Mouse (Mus musculus) frontal cortex, postnatal 25 days (tissue): ENCODE data around the gene Igsf10.

Source experiments
- DNase-seq, 2 experiments: peaks; one replicate each; pipeline ENCODE4 v3.0.0; 2022; ENCODE audit warnings: low spot score in 2 of 2

Igsf10 gene

DNA sequence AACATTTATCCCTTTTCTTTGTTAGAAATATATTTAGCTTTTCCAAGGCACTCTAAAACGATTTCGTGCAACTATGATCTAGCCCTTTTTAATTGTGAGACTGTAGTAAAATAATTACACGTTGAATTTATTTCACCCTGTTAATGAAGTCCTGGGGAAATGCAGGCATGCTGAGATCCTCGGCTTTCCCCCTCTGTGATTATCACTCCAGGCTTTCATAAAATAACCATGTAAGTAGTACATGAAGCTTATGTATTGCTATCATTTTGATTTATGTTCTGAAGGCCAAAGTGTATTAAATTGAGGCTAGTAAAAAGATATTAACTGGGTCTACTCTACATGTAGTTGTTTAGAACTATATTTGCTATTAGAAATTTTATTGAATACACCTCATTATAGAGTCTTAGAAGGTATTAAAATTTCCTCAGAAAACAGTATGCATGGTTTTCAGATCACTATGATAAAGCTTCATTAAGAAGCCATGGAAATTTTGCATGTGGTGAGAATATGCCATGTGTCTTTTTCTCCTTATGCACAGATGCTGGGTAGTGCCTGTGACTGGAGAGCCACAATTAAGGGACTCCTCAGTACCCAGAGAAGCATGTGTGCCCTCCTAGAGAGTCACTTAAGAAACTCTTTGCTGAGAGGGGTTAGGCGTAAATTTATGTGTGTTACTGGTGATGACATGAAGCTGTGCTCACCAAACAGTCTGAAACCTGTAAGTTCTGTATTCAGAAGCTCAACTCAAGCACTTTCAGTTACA is 50.6 kb downstream of the Igsf10 start:
- DNase-seq, result no peak

DNA sequence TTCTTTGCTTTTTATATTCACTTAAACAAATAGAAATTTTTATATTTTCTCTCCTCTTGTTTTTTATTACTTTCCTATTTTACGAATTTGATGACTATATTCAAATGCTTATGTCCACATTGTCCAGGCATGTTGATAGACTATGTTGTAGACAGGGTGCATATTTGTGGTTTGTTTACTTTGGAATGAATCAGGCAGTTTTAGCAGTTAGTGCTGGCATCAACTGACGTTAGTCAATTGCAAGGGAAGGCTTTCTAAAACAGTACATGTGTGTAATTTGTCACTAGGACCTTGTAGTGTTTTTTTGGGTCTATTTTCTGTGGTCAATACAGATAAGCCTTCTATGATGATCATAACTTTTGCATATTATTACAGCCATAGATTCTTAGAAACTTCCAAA is 53.6 kb downstream of the Igsf10 start:
- DNase-seq, result no peak

DNA sequence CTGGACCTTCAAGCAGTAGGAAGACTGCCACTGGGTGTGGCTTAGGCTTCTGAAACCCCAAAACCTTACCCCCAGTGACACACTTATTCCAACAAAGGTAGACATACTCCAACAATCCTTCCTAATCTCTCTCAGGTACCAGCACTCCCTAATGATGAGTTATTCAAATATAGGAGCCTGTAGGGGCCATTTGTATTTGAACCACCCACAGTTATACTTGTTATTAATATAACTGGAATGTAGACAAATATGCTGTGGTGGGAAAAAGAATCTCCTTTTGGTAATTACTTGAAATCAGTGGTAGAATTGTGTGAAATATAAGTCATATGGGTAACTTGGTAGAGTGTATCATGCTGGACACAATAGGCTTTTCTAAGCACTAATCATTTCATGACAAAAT is 65.6 kb downstream of the Igsf10 start:
- DNase-seq, result no peak

DNA sequence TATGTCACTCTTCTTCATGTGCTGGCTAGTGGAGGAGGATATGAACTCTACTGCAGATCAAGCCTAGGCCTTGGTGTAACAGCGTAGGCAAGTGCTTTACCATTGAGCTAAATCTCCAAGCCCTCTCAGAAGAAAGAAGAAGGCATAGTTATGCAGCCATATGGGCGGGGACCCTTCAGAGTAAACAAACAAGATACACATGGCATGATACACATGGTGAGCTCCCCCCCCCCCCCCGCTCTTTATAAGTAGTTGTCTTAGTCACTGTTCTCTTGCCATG is 66.0 kb downstream of the Igsf10 start:
- no peak for DNase-seq

DNA sequence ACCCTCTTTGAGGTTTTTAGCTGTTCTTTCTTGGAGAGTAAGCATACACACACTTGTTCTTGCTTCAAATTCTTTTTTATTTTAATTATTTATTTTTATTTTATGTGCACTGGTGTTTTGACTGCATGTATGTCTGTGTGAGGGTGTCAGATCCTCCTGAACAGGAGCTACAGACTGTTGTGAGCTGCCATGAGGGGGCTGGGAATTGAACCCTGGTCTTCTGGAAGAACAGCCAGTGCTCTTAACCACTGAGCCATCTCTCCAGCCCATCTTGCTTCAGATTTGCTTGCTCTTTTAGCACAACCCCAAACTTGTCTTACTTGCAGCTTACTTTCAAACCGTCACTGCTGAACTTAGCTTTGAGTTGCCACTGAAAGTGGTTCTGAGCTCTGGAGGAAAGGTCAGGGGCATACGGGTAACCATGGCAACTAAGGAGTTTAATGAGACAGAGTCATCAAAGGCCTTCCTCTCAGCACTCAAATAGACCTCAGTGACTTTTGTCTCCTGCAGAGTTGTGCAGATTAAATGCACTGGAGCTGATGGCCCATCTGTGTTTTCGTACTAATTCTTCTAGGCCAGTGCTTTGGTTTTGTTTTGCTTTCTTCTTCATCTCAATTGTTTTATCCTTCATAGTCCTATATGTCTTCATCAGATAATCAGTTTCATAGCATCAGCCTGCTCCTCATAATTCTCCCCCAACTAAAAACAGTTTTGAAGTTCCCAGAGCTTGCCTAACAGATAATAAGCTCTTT is 66.5 kb downstream of the Igsf10 start:
- DNase-seq, result no peak

DNA sequence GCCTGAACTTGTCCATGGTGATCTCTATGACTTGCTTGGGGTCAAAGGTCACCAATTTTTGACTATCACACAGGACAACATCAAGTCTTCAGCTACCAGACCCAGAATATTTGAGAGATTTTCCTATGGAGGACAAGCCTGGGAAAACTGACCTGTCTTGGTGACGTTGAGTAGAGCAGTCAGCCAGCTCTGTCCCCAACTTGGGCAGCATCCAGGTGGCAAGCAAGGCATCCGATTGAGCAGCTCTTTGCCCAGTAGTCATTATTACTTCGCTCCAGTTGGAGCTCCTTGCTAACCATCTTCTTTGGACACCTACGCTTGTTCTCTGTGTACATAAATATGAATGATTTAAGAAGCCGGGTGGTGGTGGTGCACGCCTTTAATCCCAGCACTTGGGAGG is 73.4 kb downstream of the Igsf10 start:
- no peak for DNase-seq
